Mouse (Mus musculus): Measurements from ENCODE around the gene Hist1h1d. TPM values are rescaled to one million over a fixed set of nuclear protein-coding genes. Genes with fewer than 3 reads are reported as not detected.
"Not testable (repeated sequence)": the region's sequence is repeated elsewhere in the genome, so short reads cannot be mapped to it uniquely, and the experiment has no call there.

Gene Hist1h1d
- polyA plus RNA-seq, 1 experiment from 2014 or later = 0.18 TPM

- no peaks in the 10 kb centered on the region for H3K27me3 ChIP-seq
- no peaks in the 10 kb centered on the region for H3K9me3 ChIP-seq (replicated peaks)
- H3K27ac ChIP-seq = peak overlapping the region; percentile 91
- ATAC-seq (replicated peaks; ENCODE audit: insufficient number of reproducible peaks, insufficient read depth, low FRiP score, low read depth) = no peak
- peaks cover 21% of the 10 kb centered on the region for H3K4me1 ChIP-seq (replicated peaks)
- H3K4me3 ChIP-seq = peak overlapping the region; percentile 53
- peak overlapping the region; percentile 75 for H3K4me2 ChIP-seq
- H3K36me3 ChIP-seq = no peaks in the 10 kb centered on the region
- 44% methylated on average over 8 of the region's 8 CpGs for WGBS
- H3K9ac ChIP-seq = no peak overlapping the region
These were observed 839 bp upstream of the Hist1h1d start for GRCm38 (mm10) chr13:23551931-23552914.

- Histone ChIP-seq H3K4me3 (peak overlapping the region; percentile 59), H3K4me2 (peak overlapping the region; percentile 95), H3K27ac (peak overlapping the region; percentile 97), H3K9ac (peak overlapping the region; percentile 86; the same call in 1 of the 2 replicates), H3K36me3 (no peaks in the 10 kb centered on the region), H3K4me1 (replicated peaks) (peaks cover 21% of the 10 kb centered on the region), H3K27me3 (no peaks in the 10 kb centered on the region), H3K9me3 (replicated peaks) (no peaks in the 10 kb centered on the region)
- 15% methylated on average over 9 of the region's 9 CpGs for WGBS
- ATAC-seq (replicated peaks; ENCODE audit: insufficient number of reproducible peaks, insufficient read depth, low FRiP score, low read depth) = no peak
These were observed 1.3 kb downstream of the Hist1h1d start for GRCm38 (mm10) chr13:23554393-23554792.

- peak overlapping the region; percentile 95 for H3K4me2 ChIP-seq
- H3K36me3 ChIP-seq = no peaks in the 10 kb centered on the region
- H3K9me3 ChIP-seq (replicated peaks) = no peaks in the 10 kb centered on the region
- H3K4me1 ChIP-seq (replicated peaks) = peaks cover 21% of the 10 kb centered on the region
- WGBS = under 1% methylated on average over 54 of the region's 54 CpGs
- H3K27me3 ChIP-seq = no peaks in the 10 kb centered on the region
- peak; percentile 86 for ATAC-seq (replicated peaks; ENCODE audit: insufficient number of reproducible peaks, insufficient read depth, low FRiP score, low read depth)
- H3K4me3 ChIP-seq = peak overlapping the region; percentile 59
- peak overlapping the region; percentile 86 for H3K9ac ChIP-seq
- peak overlapping the region; percentile 97 for H3K27ac ChIP-seq
These were observed 2.1 kb downstream of the Hist1h1d start for GRCm38 (mm10) chr13:23554925-23555838.

- peak; percentile 75 for ATAC-seq (replicated peaks; ENCODE audit: insufficient number of reproducible peaks, insufficient read depth, low FRiP score, low read depth)
- Histone ChIP-seq H3K9ac (peak overlapping the region; percentile 86), H3K36me3 (no peaks in the 10 kb centered on the region), H3K27me3 (no peaks in the 10 kb centered on the region), H3K4me1 (replicated peaks) (peaks cover 18% of the 10 kb centered on the region), H3K4me3 (peak overlapping the region; percentile 59), H3K4me2 (peak overlapping the region; percentile 95), H3K27ac (peak overlapping the region; percentile 97), H3K9me3 (replicated peaks) (no peaks in the 10 kb centered on the region)
- WGBS = under 1% methylated on average over 18 of the region's 18 CpGs
These were observed 2.9 kb downstream of the Hist1h1d start for GRCm38 (mm10) chr13:23555839-23556416.

GRCm38 (mm10) chr13:23556906-23557305, 3.8 kb downstream of the Hist1h1d start:
- no peaks in the 10 kb centered on the region for H3K36me3 ChIP-seq
- WGBS = 73% methylated on average over 3 of the region's 3 CpGs
- peak overlapping the region; percentile 95; the same call in 1 of the 2 replicates for H3K4me2 ChIP-seq
- H3K4me3 ChIP-seq = 0 out of 2 replicates have a peak overlapping the region, but pooled peaks have one; percentile 4
- peaks cover 16% of the 10 kb centered on the region for H3K4me1 ChIP-seq (replicated peaks)
- H3K27me3 ChIP-seq = no peaks in the 10 kb centered on the region
- no peak overlapping the region for H3K9ac ChIP-seq
- no peak for ATAC-seq (replicated peaks; ENCODE audit: insufficient number of reproducible peaks, insufficient read depth, low FRiP score, low read depth)
- H3K9me3 ChIP-seq (replicated peaks) = no peaks in the 10 kb centered on the region
- H3K27ac ChIP-seq = peak overlapping the region; percentile 97; the same call in 1 of the 2 replicates

- H3K4me1 ChIP-seq (replicated peaks); ATAC-seq (replicated peaks; ENCODE audit: insufficient number of reproducible peaks, insufficient read depth, low FRiP score, low read depth); H3K36me3 ChIP-seq; H3K9me3 ChIP-seq (replicated peaks); H3K27me3 ChIP-seq; H3K4me3 ChIP-seq; H3K27ac ChIP-seq: not testable (repeated sequence)
- 40% methylated on average over 2 of the region's 2 CpGs for WGBS
- Histone ChIP-seq H3K9ac (peak overlapping the region; percentile 14; the same call in 1 of the 2 replicates), H3K4me2 (peak overlapping the region; percentile 32; the same call in 1 of the 2 replicates)
These were observed 7.6 kb downstream of the Hist1h1d start for GRCm38 (mm10) chr13:23560699-23561098.

- WGBS = 0% methylated on average over 2 of the region's 5 CpGs
- Histone ChIP-seq H3K9ac (peak overlapping the region; percentile 59; the same call in 1 of the 2 replicates), H3K4me3 (peak overlapping the region; percentile 58), H3K27ac (peak overlapping the region; percentile 94), H3K4me2 (peak overlapping the region; percentile 66)
- H3K27me3 ChIP-seq; ATAC-seq (replicated peaks; ENCODE audit: insufficient number of reproducible peaks, insufficient read depth, low FRiP score, low read depth); H3K9me3 ChIP-seq (replicated peaks); H3K4me1 ChIP-seq (replicated peaks); H3K36me3 ChIP-seq: not testable (repeated sequence)
These were observed 8.4 kb downstream of the Hist1h1d start for GRCm38 (mm10) chr13:23561531-23561882.

GRCm38 (mm10) chr13:23561883-23562659, 9.0 kb downstream of the Hist1h1d start, which contains the start of gene Hist1h3e:
Hist1h3e (minus strand) TSS chr13:23562369.
- H3K27ac ChIP-seq = peak within 1 kb of the TSS; percentile 94
- peak within 1 kb of the TSS; percentile 58 for H3K4me3 ChIP-seq
- not testable (repeated sequence) for H3K4me1 ChIP-seq (replicated peaks); H3K9me3 ChIP-seq (replicated peaks); H3K27me3 ChIP-seq; H3K36me3 ChIP-seq
- peak within 1 kb of the TSS; percentile 66 for H3K4me2 ChIP-seq
- peak; percentile 91 for ATAC-seq (replicated peaks; ENCODE audit: insufficient number of reproducible peaks, insufficient read depth, low FRiP score, low read depth)
- under 1% methylated on average over 53 of the region's 67 CpGs for WGBS
- H3K9ac ChIP-seq = peak within 1 kb of the TSS; percentile 59

GRCm38 (mm10) chr13:23562699-23563462, 9.8 kb downstream of the Hist1h1d start:
- H3K9ac ChIP-seq = peak overlapping the region; percentile 57
- H3K9me3 ChIP-seq (replicated peaks) = no peaks in the 10 kb centered on the region
- peak overlapping the region; percentile 94 for H3K27ac ChIP-seq
- 3% methylated on average over 18 of the region's 18 CpGs for WGBS
- H3K4me3 ChIP-seq = peak overlapping the region; percentile 58
- no peaks in the 10 kb centered on the region for H3K27me3 ChIP-seq
- H3K36me3 ChIP-seq = no peaks in the 10 kb centered on the region
- peaks cover 2% of the 10 kb centered on the region; the same call in 1 of the 2 replicates for H3K4me1 ChIP-seq (replicated peaks)
- ATAC-seq (replicated peaks; ENCODE audit: insufficient number of reproducible peaks, insufficient read depth, low FRiP score, low read depth) = peak; percentile 36
- H3K4me2 ChIP-seq = peak overlapping the region; percentile 66
